Mouse (Mus musculus) heart, embryonic 14.5 days (tissue): ENCODE data around the gene 1700025G04Rik. TPM values are rescaled to one million over a fixed set of nuclear protein-coding genes. Genes with fewer than 3 reads are reported as not detected.

Experiments
- ATAC-seq: fragments of 200-750 bp; cut with Nextera tagmentation; 2 replicates; pipeline ENCODE4 v1.8.0; 2017; ENCODE audit warnings: low read depth, moderate TSS enrichment; ENCODE audit not compliant: insufficient number of reproducible peaks, insufficient read depth, low FRiP score
- H3K27ac ChIP-seq, 2 experiments: fragments of 200-500 bp in 1 of 2; fragments of 300-500 bp in 1 of 2; sonication (generic) in 1 of 2; replicated peaks in 1 of 2; 2 replicates each; pipeline ENCODE4 v1.5.1; 2012 to 2014; ENCODE audit warnings: low read depth in 2 of 2, low read length in 2 of 2, control low read depth in 1 of 2, mild to moderate bottlenecking in 1 of 2, mixed read lengths in 1 of 2; ENCODE audit not compliant: control insufficient read depth in 1 of 2, insufficient read depth in 1 of 2
- H3K27me3 ChIP-seq: fragments of 300-500 bp; sonication (generic); 2 replicates; pipeline ENCODE4 v1.6.1; 2014; ENCODE audit warnings: mild to moderate bottlenecking, low read length, control low read depth; ENCODE audit not compliant: control insufficient read depth, insufficient read depth
- H3K36me3 ChIP-seq: fragments of 300-500 bp; sonication (generic); 2 replicates; pipeline ENCODE4 v1.6.1; 2014; ENCODE audit warnings: mild to moderate bottlenecking, control low read depth, low read length, mixed read lengths; ENCODE audit not compliant: control insufficient read depth, insufficient read depth
- H3K4me1 ChIP-seq, 2 experiments: fragments of 200-500 bp in 1 of 2; fragments of 300-500 bp in 1 of 2; sonication (generic) in 1 of 2; 2 replicates each; pipeline ENCODE4 v1.6.1; 2012 to 2014; ENCODE audit warnings: low read length in 2 of 2, control low read depth in 1 of 2, mixed read lengths in 1 of 2; ENCODE audit not compliant: control insufficient read depth in 2 of 2, insufficient read depth in 2 of 2
- H3K4me2 ChIP-seq: fragments of 300-500 bp; sonication (generic); 2 replicates; pipeline ENCODE4 v1.6.1; 2014; ENCODE audit warnings: mild to moderate bottlenecking, low read length
- H3K4me3 ChIP-seq, 2 experiments: fragments of 200-500 bp in 1 of 2; fragments of 300-500 bp in 1 of 2; sonication (generic) in 1 of 2; 2 replicates each; pipeline ENCODE4 v1.5.1; 2012 to 2014; ENCODE audit warnings: low read length in 2 of 2, mild to moderate bottlenecking in 2 of 2, control low read depth in 1 of 2, low read depth in 1 of 2, moderate library complexity in 1 of 2; ENCODE audit not compliant: control insufficient read depth in 1 of 2, insufficient read depth in 1 of 2
- H3K9ac ChIP-seq: fragments of 300-500 bp; sonication (generic); 2 replicates; pipeline ENCODE4 v1.6.1; 2014; ENCODE audit warnings: mild to moderate bottlenecking, low read length
- H3K9me3 ChIP-seq: fragments of 300-500 bp; sonication (generic); 2 replicates; pipeline ENCODE4 v1.6.1; 2016; ENCODE audit warnings: low read length, control low read depth; ENCODE audit not compliant: control insufficient read depth
- WGBS: fragments of 180-500 bp; shearing (Covaris S2); extraction: QIAGEN DNeasy Blood & Tissue Kit; methylation state at CpG from one replicate; pipeline ENCODE4 v1.1.7; 2014; 5-methylcytosine and 5-hydroxymethylcytosine counted together
- polyA plus RNA-seq: library from polyadenylated mRNA; unstranded; fragments of >200 nt; fragmentation: Nextera tagmentation; extraction: Ambion mirVana; gene quantifications from 2 replicates; pipeline ENCODE4 v1.2.1, GENCODE M21; 2014

The 1700025G04Rik gene
- polyA plus RNA-seq, 1 experiment from 2014 or later, result 35.7 TPM

- no peak overlapping the region for H3K27ac ChIP-seq
- no peaks in the 10 kb centered on the region for H3K9me3 ChIP-seq
- no peak for ATAC-seq
- H3K36me3 ChIP-seq, result no peaks in the 10 kb centered on the region
- no peak overlapping the region for H3K9ac ChIP-seq
- H3K4me1 ChIP-seq, result peaks cover under 1 to 13% of the 10 kb centered on the region in 2 experiments; a peak in 3 of 4 replicates
- WGBS, result 87% methylated on average over 5 of the region's 5 CpGs
- no peak overlapping the region for H3K4me2 ChIP-seq
- no peaks in the 10 kb centered on the region for H3K27me3 ChIP-seq
- no peak overlapping the region for H3K4me3 ChIP-seq
These were observed 57.8 kb downstream of the 1700025G04Rik start for GRCm38 (mm10) chr1:152032144-152032543.

GRCm38 (mm10) chr1:152030546-152030945, 59.4 kb downstream of the 1700025G04Rik start:
- no peak overlapping the region for H3K4me3 ChIP-seq
- H3K27ac ChIP-seq, result no peak overlapping the region
- WGBS, result 77% methylated on average over 6 of the region's 6 CpGs
- peaks cover 0 to 8% of the 10 kb centered on the region in 2 experiments; a peak in 1 of 4 replicates for H3K4me1 ChIP-seq
- no peak overlapping the region for H3K9ac ChIP-seq
- no peak for ATAC-seq
- no peaks in the 10 kb centered on the region for H3K27me3 ChIP-seq
- H3K36me3 ChIP-seq, result no peaks in the 10 kb centered on the region
- H3K9me3 ChIP-seq, result no peaks in the 10 kb centered on the region
- H3K4me2 ChIP-seq, result no peak overlapping the region

- H3K9me3 ChIP-seq, result no peaks in the 10 kb centered on the region
- WGBS, result 52% methylated on average over 4 of the region's 4 CpGs
- H3K36me3 ChIP-seq, result no peaks in the 10 kb centered on the region
- no peak overlapping the region for H3K9ac ChIP-seq
- no peak for ATAC-seq
- H3K4me2 ChIP-seq, result no peak overlapping the region
- H3K4me1 ChIP-seq, result 0 out of 4 replicates have a peak, but pooled peaks cover 0 to 8% of the 10 kb centered on the region in 2 experiments
- no peak overlapping the region for H3K4me3 ChIP-seq
- H3K27ac ChIP-seq, result no peak overlapping the region
- H3K27me3 ChIP-seq, result no peaks in the 10 kb centered on the region
These were observed 61.2 kb downstream of the 1700025G04Rik start for GRCm38 (mm10) chr1:152028718-152029117.

GRCm38 (mm10) chr1:152026762-152027161, 63.2 kb downstream of the 1700025G04Rik start:
- no peak overlapping the region for H3K4me2 ChIP-seq
- no peak overlapping the region for H3K4me3 ChIP-seq
- 88% methylated on average over 4 of the region's 4 CpGs for WGBS
- ATAC-seq, result no peak
- H3K27ac ChIP-seq, result no peak overlapping the region
- 0 out of 4 replicates have a peak, but pooled peaks cover 0 to 8% of the 10 kb centered on the region in 2 experiments for H3K4me1 ChIP-seq
- H3K36me3 ChIP-seq, result no peaks in the 10 kb centered on the region
- H3K27me3 ChIP-seq, result no peaks in the 10 kb centered on the region
- H3K9me3 ChIP-seq, result no peaks in the 10 kb centered on the region
- H3K9ac ChIP-seq, result no peak overlapping the region

- no peak for ATAC-seq
- H3K4me1 ChIP-seq, result 0 out of 4 replicates have a peak, but pooled peaks cover 0 to 8% of the 10 kb centered on the region in 2 experiments
- H3K4me3 ChIP-seq, result no peak overlapping the region
- H3K27me3 ChIP-seq, result no peaks in the 10 kb centered on the region
- H3K9ac ChIP-seq, result no peak overlapping the region
- no peaks in the 10 kb centered on the region for H3K9me3 ChIP-seq
- no peak overlapping the region for H3K4me2 ChIP-seq
- WGBS, result 80% methylated on average over 4 of the region's 4 CpGs
- no peak overlapping the region for H3K27ac ChIP-seq
- no peaks in the 10 kb centered on the region for H3K36me3 ChIP-seq
These were observed 64.6 kb downstream of the 1700025G04Rik start for GRCm38 (mm10) chr1:152025308-152025707.

- no peak overlapping the region for H3K4me3 ChIP-seq
- H3K4me1 ChIP-seq, result peaks cover 2 to 8% of the 10 kb centered on the region in 2 experiments; a peak in 2 of 4 replicates
- no peak for ATAC-seq
- 80% methylated on average over 18 of the region's 18 CpGs for WGBS
- no peaks in the 10 kb centered on the region for H3K36me3 ChIP-seq
- H3K27ac ChIP-seq, result no peak overlapping the region
- no peaks in the 10 kb centered on the region for H3K27me3 ChIP-seq
- no peak overlapping the region for H3K9ac ChIP-seq
- no peak overlapping the region for H3K4me2 ChIP-seq
- no peaks in the 10 kb centered on the region for H3K9me3 ChIP-seq
These were observed 65.7 kb downstream of the 1700025G04Rik start for GRCm38 (mm10) chr1:152024019-152024787.

DNA sequence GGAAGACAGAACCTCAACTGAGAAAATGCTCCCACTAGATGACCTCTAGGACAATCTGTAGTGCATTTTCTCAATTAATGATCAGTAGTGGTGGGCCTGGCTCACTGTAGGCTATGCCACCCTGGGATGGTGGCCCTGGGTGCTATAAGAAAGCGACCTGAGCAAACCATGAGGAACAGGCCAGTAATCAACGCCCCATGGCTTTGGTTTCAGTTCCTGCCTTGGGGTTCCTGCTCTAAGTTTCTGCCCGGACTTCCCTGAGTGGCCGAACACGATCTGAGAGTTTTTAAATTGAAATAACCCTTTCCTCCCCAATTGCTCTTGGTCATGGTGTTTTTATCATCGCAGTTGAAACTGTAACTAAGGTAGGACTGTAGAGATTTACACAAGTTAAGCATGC, 69.1 kb downstream of the 1700025G04Rik start:
- H3K9ac ChIP-seq, result no peak overlapping the region
- H3K36me3 ChIP-seq, result no peaks in the 10 kb centered on the region
- peaks cover 3 to 8% of the 10 kb centered on the region in 2 experiments for H3K4me1 ChIP-seq
- no peak overlapping the region for H3K4me3 ChIP-seq
- no peak overlapping the region for H3K4me2 ChIP-seq
- H3K27ac ChIP-seq, result no peak overlapping the region
- H3K9me3 ChIP-seq, result no peaks in the 10 kb centered on the region
- H3K27me3 ChIP-seq, result no peaks in the 10 kb centered on the region
- WGBS, result 96% methylated on average over 6 of the region's 6 CpGs
- no peak for ATAC-seq
